Mouse (Mus musculus): ENCODE data around the gene Dtx3l. TPM values are rescaled to one million over a fixed set of nuclear protein-coding genes. Genes with fewer than 3 reads are reported as not detected.
"Not testable (repeated sequence)": the region's sequence is repeated elsewhere in the genome, so short reads cannot be mapped to it uniquely, and the experiment has no call there.

Gene Dtx3l
- polyA plus RNA-seq, 1 experiment from 2014 or later = 8.0 TPM

- Histone ChIP-seq H3K9ac (ENCODE audit: low read length) (no peak overlapping the region), H3K36me3 (ENCODE audit: control insufficient read depth, insufficient read depth, low read length) (no peaks in the 10 kb centered on the region), H3K27me3 (replicated peaks; ENCODE audit: control insufficient read depth, insufficient read depth, low read length) (no peaks in the 10 kb centered on the region), H3K4me1 (replicated peaks; ENCODE audit: control insufficient read depth, insufficient read depth, low read length) (no peaks in the 10 kb centered on the region), H3K9me3 (ENCODE audit: control insufficient read depth, low read length) (no peaks in the 10 kb centered on the region), H3K4me2 (ENCODE audit: low read length) (no peak overlapping the region), H3K4me3 (ENCODE audit: low read depth, low read length) (no peak overlapping the region), H3K27ac (ENCODE audit: low read depth) (no peak overlapping the region)
- WGBS = 36% methylated on average over 1 of the region's 1 CpGs
- DNase-seq (ENCODE audit: low spot score) (no peak), ATAC-seq (replicated peaks; ENCODE audit: low FRiP score, low TSS enrichment, low read depth) (no peak)
These were observed 35.1 kb upstream of the Dtx3l start for GRCm38 (mm10) chr16:35974021-35974420.

DNA sequence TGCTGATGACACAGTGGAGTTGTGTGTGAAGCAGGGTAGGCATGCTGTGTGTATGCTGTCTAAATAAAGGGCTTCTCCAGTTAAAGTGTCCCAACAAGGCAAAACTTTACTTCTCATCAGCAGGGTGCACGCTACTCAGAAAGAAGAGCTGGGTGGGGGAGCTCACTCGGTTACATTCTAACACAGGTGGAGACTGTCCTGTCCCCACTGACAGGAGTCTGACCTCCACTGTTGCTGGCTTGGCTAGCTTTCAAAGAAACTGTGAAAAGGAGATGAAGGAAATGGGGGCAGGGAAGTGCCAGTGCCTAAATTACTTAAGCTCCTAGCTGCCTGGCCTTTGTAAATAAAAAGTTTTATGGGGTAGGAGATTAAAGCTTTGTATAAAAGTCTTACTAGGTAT is 29.2 kb upstream of the Dtx3l start:
- 23% methylated on average over 2 of the region's 2 CpGs for WGBS
- no peak overlapping the region for H3K9ac ChIP-seq (ENCODE audit: low read length)
- ATAC-seq (replicated peaks; ENCODE audit: low FRiP score, low TSS enrichment, low read depth) = peak; percentile 58

DNA sequence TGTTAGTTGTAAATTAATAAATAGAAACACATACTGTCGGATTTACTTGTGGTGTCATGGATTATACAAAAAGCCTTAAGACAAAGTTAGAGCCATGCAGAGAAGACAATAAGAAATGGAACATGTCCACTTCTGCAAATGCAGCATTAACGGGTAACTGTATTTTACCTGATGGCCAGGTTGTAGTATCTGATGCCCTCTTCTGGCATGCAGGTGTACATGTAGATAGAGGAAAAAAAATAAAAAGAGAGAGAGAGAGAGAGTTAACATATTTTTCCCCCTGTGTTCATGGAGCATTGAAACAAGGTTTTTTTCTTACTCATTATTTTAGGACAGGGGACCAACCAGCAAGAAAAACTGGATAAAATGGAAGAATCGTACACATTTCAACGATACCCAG is 28.4 kb upstream of the Dtx3l start:
- Histone ChIP-seq H3K9me3 (ENCODE audit: control insufficient read depth, low read length) (no peaks in the 10 kb centered on the region), H3K4me3 (ENCODE audit: low read depth, low read length) (no peak overlapping the region), H3K36me3 (ENCODE audit: control insufficient read depth, insufficient read depth, low read length) (no peaks in the 10 kb centered on the region), H3K27ac (ENCODE audit: low read depth) (no peak overlapping the region), H3K9ac (ENCODE audit: low read length) (no peak overlapping the region), H3K4me1 (replicated peaks; ENCODE audit: control insufficient read depth, insufficient read depth, low read length) (0 out of 2 replicates have a peak, but pooled peaks cover 4% of the 10 kb centered on the region), H3K4me2 (ENCODE audit: low read length) (no peak overlapping the region), H3K27me3 (replicated peaks; ENCODE audit: control insufficient read depth, insufficient read depth, low read length) (no peaks in the 10 kb centered on the region)
- ATAC-seq (replicated peaks; ENCODE audit: low FRiP score, low TSS enrichment, low read depth) = no peak
- whole genome bisulfite sequencing = 87% methylated on average over 4 of the region's 4 CpGs
- DNase-seq (ENCODE audit: low spot score) = no peak

More for the DNA sequence above, 29.2 kb upstream of the Dtx3l start:
- Histone ChIP-seq H3K36me3 (ENCODE audit: control insufficient read depth, insufficient read depth, low read length) (no peaks in the 10 kb centered on the region), H3K9me3 (ENCODE audit: control insufficient read depth, low read length) (no peaks in the 10 kb centered on the region), H3K4me1 (replicated peaks; ENCODE audit: control insufficient read depth, insufficient read depth, low read length) (0 out of 2 replicates have a peak, but pooled peaks cover 4% of the 10 kb centered on the region), H3K4me2 (ENCODE audit: low read length) (0 out of 2 replicates have a peak overlapping the region, but pooled peaks have one; percentile 8), H3K27me3 (replicated peaks; ENCODE audit: control insufficient read depth, insufficient read depth, low read length) (no peaks in the 10 kb centered on the region), H3K4me3 (ENCODE audit: low read depth, low read length) (no peak overlapping the region), H3K27ac (ENCODE audit: low read depth) (no peak overlapping the region)
- DNase-seq (ENCODE audit: low spot score) = peak; percentile 58

DNA sequence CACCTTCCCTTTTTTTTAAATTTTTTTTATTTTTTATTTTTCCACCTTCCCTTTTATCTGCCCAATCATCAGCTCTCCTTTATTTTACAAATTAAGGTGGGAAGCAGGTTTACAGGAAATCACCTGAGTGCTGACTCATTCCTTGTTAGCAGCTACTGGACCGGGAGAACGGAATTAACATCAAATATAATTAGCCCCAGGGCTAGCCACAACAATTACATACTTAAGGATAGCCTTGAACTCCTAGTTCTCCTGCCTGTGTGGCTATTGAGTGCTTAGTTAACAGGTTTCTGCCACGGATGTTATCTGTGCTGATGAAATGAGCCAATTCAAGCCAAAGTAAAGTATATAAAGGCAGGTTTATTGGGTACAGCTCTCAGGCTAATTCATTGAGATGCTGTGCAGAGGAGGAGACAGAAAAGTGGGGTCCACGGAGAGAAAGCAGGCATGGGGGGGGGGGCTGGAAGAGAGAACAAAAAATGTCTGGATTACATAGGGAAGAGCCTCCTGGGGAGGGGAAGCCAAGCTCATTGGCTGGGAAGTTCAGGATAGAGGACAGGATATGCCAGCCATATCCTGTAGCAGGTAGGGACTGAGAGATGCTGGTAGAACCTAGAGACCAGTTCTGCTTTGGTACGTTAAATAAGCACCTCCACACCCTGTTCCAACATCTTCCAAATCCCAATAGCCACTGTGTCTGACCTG is 27.6 kb upstream of the Dtx3l start:
- no peaks in the 10 kb centered on the region for H3K9me3 ChIP-seq (ENCODE audit: control insufficient read depth, low read length)
- 56% methylated on average over 5 of the region's 5 CpGs for WGBS
- no peak for DNase-seq (ENCODE audit: low spot score)
- H3K4me2 ChIP-seq (ENCODE audit: low read length) = no peak overlapping the region
- H3K27ac ChIP-seq (ENCODE audit: low read depth) = no peak overlapping the region
- no peaks in the 10 kb centered on the region for H3K36me3 ChIP-seq (ENCODE audit: control insufficient read depth, insufficient read depth, low read length)
- no peak overlapping the region for H3K9ac ChIP-seq (ENCODE audit: low read length)
- no peaks in the 10 kb centered on the region for H3K27me3 ChIP-seq (replicated peaks; ENCODE audit: control insufficient read depth, insufficient read depth, low read length)
- no peak overlapping the region for H3K4me3 ChIP-seq (ENCODE audit: low read depth, low read length)
- no peak for ATAC-seq (replicated peaks; ENCODE audit: low FRiP score, low TSS enrichment, low read depth)
- H3K4me1 ChIP-seq (replicated peaks; ENCODE audit: control insufficient read depth, insufficient read depth, low read length) = 0 out of 2 replicates have a peak, but pooled peaks cover 4% of the 10 kb centered on the region

- WGBS = 72% methylated on average over 2 of the region's 4 CpGs
- H3K27me3 ChIP-seq (replicated peaks; ENCODE audit: control insufficient read depth, insufficient read depth, low read length); H3K4me3 ChIP-seq (ENCODE audit: low read depth, low read length): not testable (repeated sequence)
These were observed 27.0 kb upstream of the Dtx3l start for GRCm38 (mm10) chr16:35965991-35966390.

DNA sequence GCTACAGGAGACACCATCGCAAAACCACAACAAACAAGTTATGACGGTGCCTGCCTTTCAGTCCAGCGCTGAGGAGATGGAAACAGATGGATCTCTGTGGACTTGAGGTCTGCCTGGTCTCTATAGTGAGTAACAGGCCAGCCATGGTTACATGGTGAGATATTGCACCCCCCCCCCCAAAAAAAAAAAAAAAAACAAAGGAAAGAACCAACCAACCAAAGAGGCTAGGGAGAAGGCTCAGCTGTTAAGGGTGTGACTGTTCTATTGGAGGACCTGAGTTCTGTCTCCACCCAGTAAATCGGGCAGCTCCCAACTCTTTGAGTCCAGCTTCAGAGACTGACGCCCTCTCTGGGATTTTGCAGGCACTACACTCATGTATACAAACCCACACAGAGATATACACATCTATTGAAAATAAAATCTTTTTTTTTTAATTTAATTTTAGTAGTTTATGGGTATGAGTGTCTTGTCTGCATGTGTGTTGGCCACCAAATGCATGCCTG is 13.7 kb upstream of the Dtx3l start:
- no peaks in the 10 kb centered on the region for H3K9me3 ChIP-seq (ENCODE audit: control insufficient read depth, low read length)
- DNase-seq (ENCODE audit: low spot score) (no peak), ATAC-seq (replicated peaks; ENCODE audit: low FRiP score, low TSS enrichment, low read depth) (no peak)
- H3K4me2 ChIP-seq (ENCODE audit: low read length) = no peak overlapping the region
- no peaks in the 10 kb centered on the region for H3K36me3 ChIP-seq (ENCODE audit: control insufficient read depth, insufficient read depth, low read length)
- H3K4me1 ChIP-seq (replicated peaks; ENCODE audit: control insufficient read depth, insufficient read depth, low read length) = no peaks in the 10 kb centered on the region
- H3K9ac ChIP-seq (ENCODE audit: low read length) = no peak overlapping the region
- no peak overlapping the region for H3K4me3 ChIP-seq (ENCODE audit: low read depth, low read length)
- no peaks in the 10 kb centered on the region for H3K27me3 ChIP-seq (replicated peaks; ENCODE audit: control insufficient read depth, insufficient read depth, low read length)
- WGBS = 82% methylated on average over 5 of the region's 5 CpGs
- no peak overlapping the region for H3K27ac ChIP-seq (ENCODE audit: low read depth)

More at GRCm38 (mm10) chr16:35965991-35966390, 27.0 kb upstream of the Dtx3l start:
- not testable (repeated sequence) for H3K36me3 ChIP-seq (ENCODE audit: control insufficient read depth, insufficient read depth, low read length); H3K27ac ChIP-seq (ENCODE audit: low read depth); H3K9me3 ChIP-seq (ENCODE audit: control insufficient read depth, low read length); H3K4me1 ChIP-seq (replicated peaks; ENCODE audit: control insufficient read depth, insufficient read depth, low read length); DNase-seq (ENCODE audit: low spot score); ATAC-seq (replicated peaks; ENCODE audit: low FRiP score, low TSS enrichment, low read depth); H3K4me2 ChIP-seq (ENCODE audit: low read length); H3K9ac ChIP-seq (ENCODE audit: low read length)

DNA sequence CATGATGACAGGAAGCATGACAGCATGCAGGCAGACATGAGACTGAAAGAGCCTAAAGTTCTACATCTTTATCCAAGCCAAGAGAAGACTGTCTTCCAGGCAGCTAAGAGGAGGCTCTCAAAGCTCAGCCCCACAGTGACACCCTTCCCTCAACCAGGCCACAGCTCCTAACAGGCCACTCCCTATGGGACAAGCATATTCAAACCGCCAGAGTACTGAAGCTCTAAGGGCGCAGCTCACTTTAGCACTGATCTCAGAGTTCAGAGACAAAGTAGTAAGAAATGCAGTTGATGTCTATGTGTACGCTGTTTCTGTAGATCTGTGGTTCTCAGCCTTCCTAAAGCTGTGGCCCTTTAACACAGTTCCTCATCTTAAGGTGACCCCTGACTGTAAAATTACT is 12.3 kb upstream of the Dtx3l start:
- Histone ChIP-seq H3K9me3 (ENCODE audit: control insufficient read depth, low read length) (no peaks in the 10 kb centered on the region), H3K36me3 (ENCODE audit: control insufficient read depth, insufficient read depth, low read length) (no peaks in the 10 kb centered on the region), H3K4me2 (ENCODE audit: low read length) (no peak overlapping the region), H3K9ac (ENCODE audit: low read length) (no peak overlapping the region), H3K4me1 (replicated peaks; ENCODE audit: control insufficient read depth, insufficient read depth, low read length) (no peaks in the 10 kb centered on the region), H3K27me3 (replicated peaks; ENCODE audit: control insufficient read depth, insufficient read depth, low read length) (no peaks in the 10 kb centered on the region), H3K4me3 (ENCODE audit: low read depth, low read length) (no peak overlapping the region), H3K27ac (ENCODE audit: low read depth) (no peak overlapping the region)
- ATAC-seq (replicated peaks; ENCODE audit: low FRiP score, low TSS enrichment, low read depth) = no peak
- 86% methylated on average over 3 of the region's 3 CpGs for WGBS
- no peak for DNase-seq (ENCODE audit: low spot score)

GRCm38 (mm10) chr16:35949264-35949663 is 10.3 kb upstream of the Dtx3l start:
- H3K27ac ChIP-seq (ENCODE audit: low read depth) = no peak overlapping the region
- no peaks in the 10 kb centered on the region for H3K9me3 ChIP-seq (ENCODE audit: control insufficient read depth, low read length)
- no peak for DNase-seq (ENCODE audit: low spot score)
- no peak for ATAC-seq (replicated peaks; ENCODE audit: low FRiP score, low TSS enrichment, low read depth)
- WGBS = 78% methylated on average over 5 of the region's 5 CpGs
- H3K4me2 ChIP-seq (ENCODE audit: low read length) = no peak overlapping the region
- no peaks in the 10 kb centered on the region for H3K4me1 ChIP-seq (replicated peaks; ENCODE audit: control insufficient read depth, insufficient read depth, low read length)
- no peak overlapping the region for H3K9ac ChIP-seq (ENCODE audit: low read length)
- no peaks in the 10 kb centered on the region for H3K36me3 ChIP-seq (ENCODE audit: control insufficient read depth, insufficient read depth, low read length)
- no peaks in the 10 kb centered on the region for H3K27me3 ChIP-seq (replicated peaks; ENCODE audit: control insufficient read depth, insufficient read depth, low read length)
- no peak overlapping the region for H3K4me3 ChIP-seq (ENCODE audit: low read depth, low read length)

- H3K4me2 ChIP-seq (ENCODE audit: low read length) = no peak overlapping the region
- no peaks in the 10 kb centered on the region for H3K27me3 ChIP-seq (replicated peaks; ENCODE audit: control insufficient read depth, insufficient read depth, low read length)
- peaks cover 4% of the 10 kb centered on the region for H3K4me1 ChIP-seq (replicated peaks; ENCODE audit: control insufficient read depth, insufficient read depth, low read length)
- H3K9ac ChIP-seq (ENCODE audit: low read length) = no peak overlapping the region
- no peak overlapping the region for H3K4me3 ChIP-seq (ENCODE audit: low read depth, low read length)
- H3K27ac ChIP-seq (ENCODE audit: low read depth) = no peak overlapping the region
- no peaks in the 10 kb centered on the region for H3K9me3 ChIP-seq (ENCODE audit: control insufficient read depth, low read length)
- no peaks in the 10 kb centered on the region for H3K36me3 ChIP-seq (ENCODE audit: control insufficient read depth, insufficient read depth, low read length)
- 83% methylated on average over 7 of the region's 7 CpGs for WGBS
- no peak for ATAC-seq (replicated peaks; ENCODE audit: low FRiP score, low TSS enrichment, low read depth)
- DNase-seq (ENCODE audit: low spot score) = no peak
These were observed 2.4 kb upstream of the Dtx3l start for GRCm38 (mm10) chr16:35941382-35941781.
